Mouse (Mus musculus) brain, embryonic 14.5 days (tissue): ENCODE results near the gene Tfrc. TPM values are rescaled to one million over a fixed set of nuclear protein-coding genes. Genes with fewer than 3 reads are reported as not detected.
A peak's percentile ranks its signal among the peaks of the same experiment; 100 is the strongest.

ENCODE experiments used
- DNase-seq: peaks from one replicate; pipeline ENCODE4 v3.0.0-alpha.2; 2011; ENCODE audit warnings: low read depth
- CTCF ChIP-seq: fragments of 200-500 bp; IDR thresholded peaks from 2 replicates; pipeline ENCODE4 v1.5.1; 2012; ENCODE audit warnings: inconsistent platforms, mild to moderate bottlenecking, moderate library complexity, borderline replicate concordance; ENCODE audit not compliant: insufficient read depth, insufficient read length; ENCODE audit errors: extremely low read depth
- POLR2A ChIP-seq: fragments of 200-500 bp; IDR thresholded peaks from 2 replicates; pipeline ENCODE4 v1.6.1; 2012; ENCODE audit warnings: mild to moderate bottlenecking, inconsistent platforms, borderline replicate concordance; ENCODE audit not compliant: poor library complexity, insufficient read depth, insufficient read length, severe bottlenecking; ENCODE audit errors: extremely low read depth
- polyA plus RNA-seq: library from polyadenylated mRNA; depleted of rRNA; stranded (reverse); fragments of >200 nt; gene quantifications from 2 replicates; pipeline ENCODE4 v1.2.3, GENCODE M21; 2012

Tfrc gene
- polyA plus RNA-seq, 1 experiment = 49.0 TPM

DNA sequence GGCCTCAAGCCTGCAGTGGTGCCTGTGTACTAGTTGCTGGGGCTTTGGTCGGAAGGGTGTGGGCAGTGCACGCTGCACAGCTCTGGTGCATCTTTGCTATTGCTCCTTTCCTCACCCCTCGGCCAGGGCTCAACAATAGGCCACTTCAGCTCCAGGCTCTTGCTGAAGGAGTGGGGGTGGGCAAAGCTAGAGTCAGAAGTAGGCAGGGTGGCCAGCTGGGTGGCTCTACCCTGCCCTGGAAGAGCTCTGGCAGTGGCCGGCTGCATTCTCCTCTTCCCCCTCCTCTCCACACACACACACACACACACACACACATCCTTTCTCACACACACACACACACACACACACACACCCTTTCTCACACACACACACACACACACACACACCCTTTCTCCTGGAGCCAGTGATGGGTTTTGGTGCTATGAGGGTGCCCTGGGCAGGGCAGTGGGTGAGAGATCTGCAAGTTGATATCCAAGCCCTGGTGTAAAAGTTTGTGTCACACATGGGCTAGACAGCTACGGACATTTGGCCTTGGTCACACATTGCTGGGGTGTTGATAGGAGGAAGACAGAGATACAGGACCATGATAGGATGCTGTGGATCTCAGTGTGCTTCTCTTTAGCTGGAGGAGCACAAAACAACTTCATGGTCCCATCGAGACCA is 45.5 kb downstream of the Tfrc start:
- TF ChIP-seq POLR2A = no peak
- no peak for TF ChIP-seq CTCF
- no peak for DNase-seq

DNA sequence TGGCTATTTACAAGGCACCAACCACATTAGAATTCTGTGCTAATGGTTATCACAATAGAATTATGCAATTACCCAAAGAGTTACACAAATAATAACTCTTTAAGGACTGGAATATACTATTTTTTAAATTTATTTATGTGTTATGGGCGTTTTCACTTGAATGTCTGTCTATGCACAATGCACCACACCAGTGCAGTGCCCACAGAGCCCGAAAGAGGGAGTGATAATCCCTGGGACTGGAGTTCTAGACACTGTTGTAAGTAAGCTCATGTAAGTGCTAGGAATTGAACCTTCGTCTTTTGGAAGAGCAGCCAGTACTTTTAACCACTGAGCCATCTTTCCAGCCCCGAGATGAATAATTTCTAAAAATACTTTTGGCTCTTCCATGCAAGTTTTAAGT is 46.8 kb downstream of the Tfrc start:
- DNase-seq = no peak
- no peak for TF ChIP-seq CTCF
- TF ChIP-seq POLR2A = no peak

DNA sequence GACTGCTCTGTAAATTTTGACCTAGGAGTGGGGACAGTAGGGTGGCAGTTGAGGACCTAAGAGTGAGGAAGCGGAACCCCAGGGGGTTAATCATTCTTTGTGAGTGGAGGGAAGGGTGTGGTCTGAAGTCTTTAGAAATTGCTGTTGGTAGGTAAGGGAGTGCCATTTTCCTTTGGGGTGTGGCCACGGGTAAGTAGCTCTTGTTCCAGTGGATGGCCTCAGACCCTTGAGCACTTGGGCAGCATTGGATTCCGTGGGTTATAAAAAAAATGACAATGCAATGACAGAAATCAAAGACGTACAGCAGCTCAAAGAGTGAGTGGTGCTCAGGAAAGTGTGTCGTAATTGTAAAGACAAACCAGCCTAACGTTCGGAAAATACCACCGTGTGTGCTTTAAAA is 47.6 kb downstream of the Tfrc start:
- TF ChIP-seq CTCF (no peak), POLR2A (no peak)
- DNase-seq = no peak

DNA sequence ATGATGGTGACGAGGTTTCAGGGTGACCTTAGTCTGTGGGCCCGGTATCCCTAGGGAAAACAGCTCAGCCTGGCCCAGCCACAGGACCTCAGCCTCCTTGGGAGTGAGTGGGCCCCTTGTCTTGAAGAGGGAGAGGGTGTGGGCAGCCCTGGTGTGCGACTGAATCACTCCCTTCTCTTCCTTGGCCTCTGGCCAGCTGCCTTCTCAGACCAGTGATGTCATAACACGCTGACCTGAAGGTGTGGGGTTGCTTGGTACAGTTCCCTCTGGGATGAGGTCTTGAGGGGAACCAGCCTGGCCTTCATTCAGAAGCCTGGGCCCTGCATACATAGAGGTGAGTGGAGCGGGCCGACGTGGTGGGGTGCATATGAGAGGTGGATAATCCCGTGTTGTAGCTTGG is 48.1 kb downstream of the Tfrc start:
- TF ChIP-seq CTCF (no peak), POLR2A (no peak)
- DNase-seq = no peak

DNA sequence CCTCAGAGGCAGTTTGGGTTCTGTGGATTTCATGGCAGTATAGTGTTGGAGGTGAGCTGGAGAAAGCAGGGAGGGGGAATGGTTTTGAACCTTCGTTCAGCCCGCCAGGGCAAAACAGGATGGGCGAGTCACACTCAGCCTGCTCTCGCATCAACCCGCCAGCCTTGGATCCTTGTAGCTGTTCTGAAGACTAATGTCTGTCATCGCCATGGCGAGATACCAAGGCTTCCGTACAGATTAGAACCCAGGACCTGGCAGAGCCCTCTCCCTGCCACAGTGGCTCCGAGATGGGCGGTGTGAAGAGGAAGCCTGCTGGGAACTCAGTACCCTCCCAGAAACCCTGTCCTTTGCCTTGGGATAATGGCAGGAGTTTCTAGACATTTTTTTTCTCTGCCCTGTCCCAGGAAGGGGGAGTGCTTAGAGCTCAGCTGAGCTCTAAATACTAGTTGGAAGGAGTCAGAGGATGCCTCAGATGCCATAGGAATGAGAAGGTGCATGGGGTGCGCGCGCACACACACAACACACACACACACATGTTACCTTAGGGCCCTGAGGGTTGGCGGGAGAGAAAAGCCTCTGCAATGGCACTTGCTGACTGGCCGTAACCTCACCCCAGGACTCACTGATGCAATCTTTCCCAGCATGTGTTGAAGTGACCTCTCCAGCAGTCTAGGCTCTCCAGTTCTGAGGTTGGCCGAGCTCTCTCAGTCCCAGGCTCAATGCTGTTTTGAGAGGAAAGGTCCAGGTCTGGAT is 49.0 kb downstream of the Tfrc start:
- no peak for TF ChIP-seq CTCF
- DNase-seq = no peak

DNA sequence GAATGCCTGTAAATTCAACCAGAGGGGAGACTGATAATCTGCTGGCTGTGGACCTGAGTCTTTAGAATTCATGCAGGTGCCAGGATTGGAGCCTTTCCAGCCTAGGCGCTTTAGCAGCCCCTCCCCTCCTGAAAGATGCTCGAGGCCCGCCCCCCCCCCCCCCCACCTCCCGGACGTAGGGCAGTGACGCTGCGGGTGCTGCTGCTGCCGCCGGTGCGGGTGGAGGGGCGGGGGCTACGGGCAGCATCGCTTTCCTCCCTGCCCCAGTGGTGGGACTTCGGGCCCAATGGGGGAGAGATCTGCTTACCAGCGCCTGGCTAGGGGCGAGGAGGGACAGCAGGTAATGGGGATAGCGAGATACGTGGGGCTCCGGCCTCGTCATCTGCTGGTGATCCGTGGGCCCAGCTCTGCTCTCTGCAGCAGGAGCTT is 50.0 kb downstream of the Tfrc start:
- TF ChIP-seq CTCF (no peak), POLR2A (no peak)
- DNase-seq = peak; percentile 71

DNA sequence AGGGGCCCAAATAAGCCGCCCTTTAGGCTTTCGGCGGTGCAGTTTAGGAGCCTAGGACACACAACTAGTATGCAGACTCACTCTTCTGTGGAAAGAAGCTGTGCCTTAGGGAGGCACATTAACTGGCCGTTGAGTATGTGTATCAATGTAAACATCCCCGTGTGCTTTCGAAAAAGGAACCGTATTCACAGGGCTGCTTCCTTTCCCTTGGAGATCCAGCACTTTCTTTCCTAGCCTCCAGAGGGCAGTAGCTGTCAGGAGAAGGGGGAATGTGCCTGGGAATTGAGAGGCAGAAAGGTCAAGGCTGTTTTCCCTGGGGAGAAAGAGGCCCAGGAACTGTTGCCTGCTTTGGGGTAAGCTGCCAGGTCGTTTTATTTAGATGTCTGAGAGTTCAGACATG is 50.7 kb downstream of the Tfrc start:
- DNase-seq = peak; percentile 88
- TF ChIP-seq CTCF (peak; percentile 88), POLR2A (no peak)

DNA sequence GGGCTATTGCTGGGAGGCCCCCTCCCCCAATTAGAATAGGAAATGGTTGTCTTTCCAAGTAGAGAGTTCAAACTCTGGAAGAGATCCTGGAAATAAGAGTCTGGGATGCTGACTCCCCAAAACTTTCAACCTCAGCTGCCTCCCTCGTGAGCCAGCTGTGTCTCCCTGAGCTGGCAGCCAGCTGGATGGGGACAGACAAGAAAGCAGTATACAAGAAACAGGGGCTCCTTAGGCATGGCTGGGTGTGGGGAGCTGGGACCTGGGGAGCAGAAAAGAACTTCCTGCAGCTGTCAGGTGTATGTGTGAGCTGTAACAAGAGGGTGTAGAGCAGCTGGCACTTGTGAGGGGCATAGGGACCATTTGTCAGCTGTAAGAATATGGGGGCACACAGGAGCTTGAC is 51.4 kb downstream of the Tfrc start:
- TF ChIP-seq CTCF (no peak), POLR2A (no peak)
- no peak for DNase-seq

DNA sequence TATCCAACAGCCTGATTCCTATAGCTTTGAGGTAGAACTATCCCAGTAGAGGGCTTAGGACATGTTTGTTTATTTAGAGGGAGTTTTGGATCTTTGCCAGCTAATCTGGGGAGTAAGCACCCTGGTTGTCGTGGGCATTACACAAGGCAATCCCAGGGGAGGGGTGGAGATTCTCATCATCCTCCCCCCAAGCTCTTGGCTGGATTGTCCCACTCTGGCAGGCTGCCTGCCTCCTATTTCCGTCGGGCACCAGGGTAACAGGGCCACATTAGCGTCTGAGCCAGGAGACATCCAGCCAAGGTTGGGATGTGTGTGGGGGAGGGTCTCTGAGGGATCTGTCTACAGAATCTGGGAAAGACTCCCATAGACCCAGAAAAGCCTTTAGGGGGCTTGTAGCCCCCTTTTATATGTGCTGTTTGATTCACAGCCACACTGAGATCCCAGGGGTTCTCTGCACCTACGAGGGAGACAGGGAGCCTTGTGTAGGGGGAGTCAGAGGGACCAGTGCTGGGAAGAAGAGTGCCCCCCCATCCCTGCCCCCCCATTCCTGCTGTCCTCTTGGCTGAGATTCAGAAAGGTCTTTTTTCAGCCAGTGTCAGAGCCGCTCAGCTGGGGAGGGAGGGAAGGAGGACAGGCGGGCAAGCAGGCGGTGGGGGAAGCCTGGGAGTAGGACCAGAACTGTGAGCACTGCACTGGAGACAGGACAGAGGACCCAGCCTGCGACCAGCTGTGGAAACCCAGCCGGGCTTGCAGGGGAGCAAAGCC is 52.0 kb downstream of the Tfrc start:
- DNase-seq = peak; percentile 93
- TF ChIP-seq CTCF (no peak), POLR2A (no peak)

DNA sequence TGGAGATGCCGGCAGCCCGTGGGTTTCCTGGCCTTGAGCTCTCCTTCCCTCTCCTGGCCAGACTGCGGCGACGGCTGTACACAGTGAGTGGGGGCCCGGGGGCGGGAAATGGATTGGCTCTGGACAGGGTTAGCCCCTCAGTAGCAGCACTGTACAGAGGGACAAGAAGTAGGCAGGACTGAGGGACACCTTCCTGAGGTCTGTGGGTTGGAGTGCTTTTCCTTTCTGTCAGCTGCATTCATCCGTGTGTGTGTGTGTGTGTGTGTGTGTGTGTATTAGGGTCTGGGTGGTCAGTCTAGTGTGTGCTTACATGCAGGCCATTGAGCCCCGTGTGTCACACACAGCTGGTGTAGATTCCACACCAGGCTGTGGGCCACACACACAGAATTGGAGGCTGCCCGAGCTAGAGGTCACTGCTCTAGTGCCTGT is 52.8 kb downstream of the Tfrc start:
- TF ChIP-seq POLR2A (no peak), CTCF (no peak)
- peak; percentile 44 for DNase-seq

DNA sequence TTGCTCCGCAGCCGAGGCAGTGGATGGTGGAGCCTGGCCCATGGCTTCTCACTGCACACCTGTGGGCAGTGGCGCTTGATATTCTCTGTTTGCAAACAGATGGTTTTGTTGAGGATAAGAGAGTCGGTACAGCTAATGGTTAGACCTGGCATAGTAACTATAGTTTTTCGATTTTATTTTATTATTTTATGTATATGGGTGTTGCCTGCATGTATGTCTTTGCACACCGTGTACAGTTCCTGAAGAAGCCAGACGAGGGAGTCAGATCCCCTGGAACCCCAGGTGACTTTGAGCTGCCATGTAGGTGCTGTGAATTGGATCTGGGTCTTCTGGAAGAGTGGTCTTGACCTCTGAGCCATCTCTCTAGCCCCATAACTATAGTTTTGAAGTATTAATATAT is 53.7 kb downstream of the Tfrc start:
- TF ChIP-seq POLR2A (no peak), CTCF (no peak)
- DNase-seq = no peak
